Mouse (Mus musculus) mesoderm, embryonic 11.5 days (tissue): Measurements from ENCODE around the gene 0610009B22Rik.
"Not testable (repeated sequence)": the region's sequence is repeated elsewhere in the genome, so short reads cannot be mapped to it uniquely, and the experiment has no call there.

Experiments used
- DNase-seq: peaks from one replicate; pipeline ENCODE4 v3.0.0-alpha.2; 2012; ENCODE audit warnings: low read depth, low spot score

The 0610009B22Rik gene

DNA sequence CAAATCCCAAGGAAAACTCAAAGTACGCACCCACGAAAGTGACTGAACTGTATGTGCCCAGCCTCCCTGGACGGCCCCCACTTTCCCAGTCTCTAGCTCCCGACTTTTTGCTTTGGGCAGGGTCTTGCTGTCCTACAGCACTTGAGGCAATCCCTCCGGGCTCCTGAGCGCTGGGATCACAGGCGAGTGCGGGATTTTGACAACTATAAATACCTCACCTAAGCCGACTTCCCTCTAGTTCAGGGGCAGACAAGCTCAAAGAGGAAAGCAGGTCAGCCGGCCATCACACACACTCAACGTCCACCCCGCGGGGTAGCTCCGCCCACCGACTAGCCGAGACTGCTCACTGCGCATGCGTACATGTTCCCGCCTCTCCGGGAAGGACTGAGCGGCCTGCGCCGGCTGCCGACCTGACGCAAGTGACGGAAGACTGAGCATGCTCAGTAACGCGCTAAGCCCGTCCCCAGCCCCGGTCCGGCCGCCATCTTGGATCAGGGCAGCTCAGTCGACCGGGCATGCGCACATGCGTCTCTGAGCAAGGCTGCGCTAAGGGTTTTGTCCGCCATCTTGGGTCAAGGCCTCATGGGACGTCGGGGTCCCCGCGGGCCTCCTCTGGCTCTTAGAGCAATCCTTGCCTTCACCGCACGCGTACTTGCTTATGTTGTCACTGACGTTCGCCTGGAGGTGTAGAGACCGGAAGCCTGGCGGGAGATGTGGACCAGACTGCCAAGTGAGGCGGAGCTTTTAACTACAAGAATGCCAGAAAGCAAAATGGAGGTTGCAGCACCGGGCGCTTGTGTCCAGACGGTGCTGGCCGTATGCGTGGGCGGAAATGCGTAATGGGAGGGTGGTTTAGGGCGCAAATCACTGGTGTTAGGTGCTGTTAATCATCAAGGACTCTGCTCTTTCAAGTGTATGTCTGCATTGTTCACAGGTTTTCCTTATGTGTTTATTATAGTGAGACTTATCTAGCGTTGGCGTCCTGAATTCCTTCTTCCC, at the start of gene 0610009B22Rik:
Gene 0610009B22Rik, minus strand, starts transcription at position 545 of the 999 bp plus-strand sequence.
- DNase-seq: peak; percentile 100

DNA sequence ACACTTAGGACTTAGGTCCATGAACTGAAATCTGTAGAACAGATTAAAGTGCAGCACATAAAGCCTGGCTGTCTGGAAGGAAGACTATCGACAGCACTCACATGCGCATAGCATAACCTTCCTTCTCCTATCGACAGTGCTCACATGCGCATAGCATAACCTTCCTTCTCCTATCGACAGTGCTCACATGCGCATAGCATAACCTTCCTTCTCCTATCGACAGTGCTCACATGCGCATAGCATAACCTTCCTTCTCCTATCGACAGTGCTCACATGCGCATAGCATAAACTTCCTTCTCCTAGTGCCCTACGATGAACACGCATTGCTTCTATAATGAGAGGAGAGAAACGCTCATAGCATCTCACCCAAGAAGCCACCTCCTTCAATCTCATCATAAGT, 45.5 kb upstream of the 0610009B22Rik start:
- not testable (repeated sequence) for DNase-seq

DNA sequence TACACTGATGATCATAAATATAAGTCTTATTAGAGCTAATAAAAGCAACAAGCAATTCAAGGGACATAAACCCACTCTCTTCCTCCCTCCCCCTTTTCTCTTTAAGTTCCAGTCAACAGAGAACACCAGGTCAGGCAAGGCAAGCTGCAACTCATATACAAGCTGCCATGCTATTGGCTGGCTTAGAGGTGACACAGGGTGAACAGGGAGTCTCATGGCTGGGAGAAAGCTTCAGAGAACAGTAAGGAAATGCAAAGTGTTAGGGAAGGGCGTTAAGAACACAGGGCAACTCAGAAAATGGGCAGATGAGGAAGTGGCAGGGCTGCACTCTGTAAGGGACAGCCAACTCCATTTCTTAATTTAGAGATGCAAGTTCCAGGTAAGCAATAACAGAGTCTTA, 44.2 kb upstream of the 0610009B22Rik start:
- DNase-seq: no peak

DNA sequence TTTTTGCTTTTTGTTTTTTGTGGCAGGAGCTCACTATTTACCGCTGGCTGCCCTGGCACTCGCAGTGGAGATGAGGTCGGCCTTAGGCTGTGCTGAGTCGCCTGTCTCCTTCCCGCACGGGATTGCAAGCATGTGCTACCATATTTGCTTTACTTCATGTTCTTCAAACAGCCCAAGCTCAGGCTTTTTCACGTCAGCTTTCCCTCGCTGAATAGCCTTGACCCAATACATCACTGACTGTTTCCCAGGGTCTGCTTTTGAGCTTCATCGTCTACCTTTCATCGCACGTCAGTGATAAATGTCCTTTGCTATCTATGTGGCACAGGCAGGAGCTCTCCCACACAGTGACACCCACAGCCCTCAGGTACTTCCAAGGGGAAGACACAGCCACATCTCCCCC, 32.4 kb upstream of the 0610009B22Rik start:
- DNase-seq: no peak

DNA sequence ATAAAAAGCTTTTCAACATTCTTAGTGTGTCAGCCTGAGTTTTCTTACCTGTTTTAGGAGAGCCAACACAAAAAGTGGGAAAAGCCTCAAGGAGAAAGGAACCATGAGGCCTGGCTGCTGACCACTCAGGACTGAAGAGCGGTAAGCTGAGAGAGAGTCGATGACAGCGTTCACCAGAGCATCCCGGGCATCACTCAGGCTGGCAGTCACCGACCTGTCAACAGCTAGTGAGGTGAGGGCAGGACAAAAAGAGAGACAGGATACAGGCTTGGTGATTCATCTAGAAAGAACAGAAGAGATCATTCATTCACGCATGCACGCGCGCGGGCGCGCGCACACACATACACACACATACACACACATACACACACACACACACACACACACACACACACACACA, 18.4 kb upstream of the 0610009B22Rik start:
- DNase-seq: no peak

DNA sequence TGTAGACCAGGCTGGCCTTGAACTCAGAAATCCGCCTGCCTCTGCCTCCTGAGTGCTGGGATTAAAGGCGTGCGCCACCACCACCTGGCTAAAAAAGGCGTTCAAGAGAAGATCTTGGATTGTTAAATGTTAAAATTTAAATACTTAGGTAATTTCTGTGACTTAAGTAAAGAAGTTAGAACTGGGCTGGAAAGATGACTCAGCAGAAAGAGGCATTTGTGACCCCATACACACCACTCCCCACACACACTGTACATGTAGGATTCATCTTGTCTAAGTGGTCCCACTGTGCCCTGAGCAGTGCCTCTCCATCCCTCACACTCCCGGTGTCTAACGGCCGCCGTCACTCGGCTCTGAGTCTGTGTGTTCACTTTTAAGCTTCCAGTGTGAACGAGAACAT, 17.8 kb upstream of the 0610009B22Rik start:
- no peak for DNase-seq

DNA sequence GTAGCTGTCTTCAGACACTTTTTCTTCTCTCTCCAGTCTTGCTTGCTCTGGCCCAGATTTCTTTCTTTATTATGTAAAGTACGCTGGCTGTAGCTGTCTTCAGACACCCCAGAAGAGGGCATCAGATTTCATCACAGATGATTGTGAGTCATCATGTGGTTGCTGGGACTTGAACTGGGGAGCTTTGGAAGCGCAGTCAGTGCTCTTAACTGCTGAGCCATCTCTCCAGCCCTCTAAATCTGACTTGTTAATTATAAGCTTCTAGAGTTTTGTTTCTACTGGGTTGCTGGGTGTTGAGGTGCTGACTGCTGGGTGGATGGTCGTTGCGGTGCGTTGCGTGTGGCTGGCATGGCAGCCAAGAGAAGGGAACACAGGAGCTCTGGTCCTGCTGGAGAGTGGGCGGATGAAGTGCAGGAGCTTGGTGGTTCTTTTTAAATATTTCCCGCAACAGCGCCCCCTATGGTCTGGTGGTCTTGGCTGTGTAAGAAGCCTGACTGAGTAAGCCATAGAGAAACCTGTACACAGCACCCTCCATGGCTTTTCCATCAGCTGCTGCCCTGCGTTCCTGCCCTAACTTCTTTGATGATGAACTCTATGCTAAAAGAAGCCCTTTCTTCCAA, 14.8 kb upstream of the 0610009B22Rik start:
- peak; percentile 39 for DNase-seq

DNA sequence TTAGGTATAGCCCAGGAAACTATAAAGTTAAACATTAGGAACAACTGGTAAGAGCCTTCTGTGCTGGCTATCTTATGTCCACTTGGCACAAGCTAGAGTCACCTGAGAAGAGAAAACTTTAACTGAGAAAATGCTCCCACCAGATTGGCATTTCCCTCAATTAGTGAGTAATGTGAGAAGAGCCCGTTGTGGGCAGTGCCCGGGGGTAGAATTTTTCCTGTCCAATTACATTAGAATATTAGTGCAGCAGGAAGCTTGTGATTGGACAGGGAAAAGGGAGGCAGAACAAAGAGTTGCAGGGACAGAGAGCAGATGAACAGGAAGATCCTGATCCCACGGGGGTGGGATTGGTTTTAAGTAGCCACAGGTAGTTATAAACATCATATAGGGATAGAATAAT, 14.2 kb upstream of the 0610009B22Rik start:
- no peak for DNase-seq

DNA sequence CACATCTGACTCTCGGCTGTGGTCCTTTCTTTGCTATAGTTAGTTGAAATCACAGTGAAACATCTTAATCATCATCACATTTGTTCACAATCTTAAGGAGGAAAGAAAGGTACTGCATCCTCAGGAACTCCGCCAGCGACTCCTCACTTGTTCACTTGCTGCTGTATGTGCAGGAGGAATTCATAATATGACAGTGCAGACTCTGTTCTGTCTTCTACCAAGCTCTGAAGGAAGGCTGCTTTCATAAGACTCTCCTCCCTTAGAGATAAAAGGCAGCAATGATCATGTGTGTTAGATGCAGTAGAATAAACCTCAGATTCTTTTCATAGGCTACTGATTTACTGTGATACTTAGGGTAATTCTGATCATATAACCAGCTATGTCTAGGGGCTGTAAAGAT, 6.3 kb upstream of the 0610009B22Rik start:
- no peak for DNase-seq

DNA sequence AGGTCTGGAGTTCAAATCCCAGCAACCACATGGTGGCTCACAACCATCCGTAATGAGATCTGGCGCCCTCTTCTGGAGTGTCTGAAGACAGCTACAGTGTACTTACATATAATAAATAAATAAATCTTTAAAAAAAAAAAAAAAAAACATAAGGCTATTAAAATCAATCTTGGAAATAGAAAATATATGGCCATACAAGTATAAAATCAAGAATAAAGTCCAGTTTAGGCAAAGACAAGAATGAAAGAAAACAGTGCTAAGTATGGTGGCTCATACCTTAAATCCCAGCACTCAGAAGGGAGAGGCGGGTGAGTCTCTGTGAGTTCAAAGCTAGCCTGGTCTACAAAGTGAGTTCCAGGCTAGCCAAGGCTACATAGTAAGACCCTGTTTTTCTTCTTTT, 1.9 kb upstream of the 0610009B22Rik start:
- DNase-seq: not testable (repeated sequence)

DNA sequence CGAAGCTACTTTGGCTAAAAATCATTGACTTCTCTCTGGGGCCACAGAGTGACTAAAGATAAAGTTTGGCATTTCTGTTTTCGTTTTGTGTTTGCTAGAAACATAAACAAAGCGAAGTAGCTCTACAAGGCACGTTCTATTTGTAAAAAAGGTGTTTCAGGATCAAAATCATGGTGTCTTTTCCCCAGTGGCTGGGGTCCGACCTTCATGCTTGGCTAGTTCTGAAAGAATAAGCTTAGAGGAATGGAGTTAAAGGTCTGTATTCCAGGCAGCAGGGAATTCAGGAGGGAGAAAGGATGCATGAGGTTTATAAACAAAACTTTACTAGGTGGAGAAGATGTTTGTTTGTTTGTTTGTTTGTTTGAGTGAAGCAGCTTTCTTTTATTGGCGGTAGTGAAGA, 669 bp upstream of the 0610009B22Rik start:
- DNase-seq: peak; percentile 23

DNA sequence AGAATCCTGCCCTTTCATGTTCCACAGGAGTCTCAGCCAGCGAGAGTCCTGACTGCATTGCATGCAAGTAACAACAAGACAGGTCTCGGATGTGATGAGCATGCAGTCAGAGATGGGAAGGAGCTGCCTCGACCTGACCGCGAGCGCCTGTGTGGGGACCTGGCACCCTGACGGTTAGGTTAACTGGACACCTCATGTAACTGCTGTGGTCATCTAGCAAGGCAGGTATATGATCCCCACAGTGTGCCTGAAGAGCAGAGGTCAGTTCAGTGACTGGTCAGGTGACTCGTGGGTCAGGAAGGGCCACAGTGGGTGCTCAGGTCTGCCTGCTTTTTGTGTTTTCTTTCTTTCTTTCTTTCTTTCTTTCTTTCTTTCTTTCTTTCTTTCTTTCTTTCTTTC, 6.7 kb downstream of the 0610009B22Rik start:
- DNase-seq: no peak

DNA sequence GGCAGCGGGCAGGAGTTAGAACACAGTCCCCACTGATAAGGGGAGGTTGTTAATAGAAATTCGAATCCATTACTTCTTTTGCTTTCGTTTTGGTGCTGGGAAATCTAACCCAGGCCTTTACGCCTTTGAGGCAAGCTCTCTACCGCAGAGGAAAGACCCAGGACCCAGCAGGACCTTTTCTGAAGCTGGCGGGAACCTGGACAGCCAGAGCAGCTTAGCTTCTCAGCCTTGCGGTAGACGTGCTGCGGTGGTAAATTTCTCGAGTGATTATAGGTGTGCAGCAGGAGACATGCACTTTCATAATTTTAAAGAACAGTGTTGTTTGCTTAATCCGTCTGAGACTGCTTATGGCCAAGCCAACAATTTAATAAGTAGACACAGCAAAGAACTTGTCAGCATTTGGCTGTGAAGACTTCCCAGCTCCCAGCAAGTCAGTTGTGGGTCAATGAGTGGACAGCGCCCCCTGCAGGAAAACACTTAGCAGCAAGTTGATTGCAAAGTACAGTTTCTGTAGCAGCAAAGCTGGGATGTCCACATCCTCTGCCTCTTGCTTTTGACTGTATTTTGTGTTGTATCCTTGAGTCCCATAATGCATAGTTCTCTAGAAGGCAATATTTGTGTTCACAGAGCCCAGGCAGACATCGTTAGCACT, 7.2 kb downstream of the 0610009B22Rik start:
- DNase-seq: peak; percentile 84

DNA sequence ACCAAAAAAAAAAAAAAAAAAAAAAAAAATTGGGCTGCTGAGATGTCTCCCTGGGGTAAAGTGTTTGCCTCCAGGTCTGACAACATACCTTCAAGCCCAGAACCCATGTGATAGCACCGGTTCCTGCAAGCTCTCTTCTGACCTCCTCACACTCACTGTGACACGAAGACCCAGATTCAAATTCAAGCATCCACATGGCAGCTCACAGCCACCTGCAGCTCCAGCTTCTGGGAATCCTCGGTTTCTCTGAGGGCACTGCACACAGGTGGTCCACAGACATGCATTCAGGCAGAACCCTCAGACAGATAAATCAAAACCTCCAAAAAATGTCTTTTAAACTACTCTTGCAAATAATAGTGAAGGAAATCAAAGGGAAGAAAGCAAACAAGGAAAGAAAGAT, 9.2 kb downstream of the 0610009B22Rik start:
- no peak for DNase-seq

DNA sequence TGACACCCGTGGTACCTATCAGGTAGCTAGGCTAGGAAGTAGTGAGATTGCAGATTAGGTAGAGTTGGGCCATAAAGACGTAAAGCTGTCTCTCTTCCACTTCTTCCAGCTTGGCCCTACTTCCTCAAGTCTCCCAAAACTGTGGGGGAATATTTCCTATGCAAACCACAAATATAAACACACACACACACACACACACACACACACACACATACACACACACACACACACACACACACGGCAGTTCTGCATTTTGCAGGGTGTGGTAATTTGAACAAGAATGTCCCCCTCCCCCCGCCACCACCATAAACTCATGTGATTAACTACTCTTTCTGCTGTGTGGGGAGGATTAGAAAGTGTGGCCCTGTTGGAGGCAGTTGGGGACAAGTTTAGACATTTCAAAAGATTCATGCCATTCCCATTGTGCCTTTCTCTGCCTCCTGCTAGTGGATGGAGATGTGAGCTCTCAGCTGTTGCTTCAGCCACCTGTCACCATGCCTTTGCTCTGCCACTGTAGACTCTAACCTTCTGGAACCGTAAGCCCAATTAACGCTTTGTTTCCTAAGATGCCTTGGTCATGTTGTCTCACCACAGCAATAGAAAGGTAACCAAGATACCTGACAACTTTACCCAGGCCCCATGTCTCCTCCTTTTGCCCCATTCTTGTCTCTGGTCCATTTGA, 10.8 kb downstream of the 0610009B22Rik start:
- DNase-seq: no peak

DNA sequence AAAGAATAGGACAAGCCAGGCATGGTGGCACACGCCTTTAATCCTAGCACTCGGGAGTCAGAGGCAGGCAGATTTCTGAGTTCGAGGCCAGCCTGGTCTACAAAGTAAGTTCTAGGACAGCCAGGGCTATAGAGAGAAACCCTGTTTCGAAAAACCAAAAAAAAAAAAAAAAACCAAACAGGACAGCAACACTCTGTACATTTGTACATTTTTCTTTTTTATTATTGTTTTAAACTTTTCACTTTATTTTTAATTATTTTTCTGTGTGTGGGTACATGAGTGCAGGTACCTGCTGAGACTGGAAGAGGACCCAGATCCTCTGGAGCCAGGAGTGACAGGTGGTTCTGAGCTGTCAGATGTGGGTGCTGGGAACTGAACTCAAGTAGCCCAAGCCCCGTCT, 13.3 kb downstream of the 0610009B22Rik start:
- DNase-seq: no peak

DNA sequence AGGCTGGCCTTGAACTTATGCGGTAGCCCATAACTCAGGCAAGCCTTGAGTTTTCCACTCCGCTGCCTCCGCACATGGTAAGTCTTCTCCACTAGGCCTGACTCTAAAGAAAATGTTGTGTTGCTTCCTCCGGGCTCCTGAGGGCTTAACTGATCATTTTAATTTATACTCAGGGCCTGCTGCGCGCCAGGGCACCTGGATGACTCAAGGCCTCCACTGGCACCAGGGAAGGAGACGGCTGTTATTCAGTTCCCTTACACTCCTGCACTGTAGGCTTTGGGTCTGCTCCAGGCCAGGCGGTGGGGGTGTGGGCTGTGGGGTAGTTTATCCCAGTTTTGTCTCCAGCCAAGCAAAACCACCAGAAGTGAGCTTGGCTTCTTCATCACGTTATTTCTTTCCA, 15.4 kb downstream of the 0610009B22Rik start:
- DNase-seq: no peak

DNA sequence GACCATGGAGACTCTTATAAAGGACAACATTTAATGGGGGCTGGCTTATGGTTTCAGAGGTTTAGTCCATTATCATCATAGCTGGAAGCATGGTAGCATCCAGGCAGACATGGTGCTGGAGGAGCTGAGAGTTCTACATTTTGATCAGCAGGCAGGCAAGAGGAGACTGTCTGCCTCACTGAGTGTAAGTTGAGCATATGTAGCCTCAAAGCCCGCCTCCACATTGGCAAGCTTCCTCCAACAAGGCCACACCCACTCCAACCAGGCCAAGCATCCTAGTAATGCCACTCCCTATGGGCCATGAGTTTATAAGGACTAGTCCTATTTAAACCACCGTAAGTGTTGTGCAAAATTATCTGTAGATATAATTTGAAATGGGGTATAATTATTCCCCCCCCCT, 17.3 kb downstream of the 0610009B22Rik start:
- no peak for DNase-seq

DNA sequence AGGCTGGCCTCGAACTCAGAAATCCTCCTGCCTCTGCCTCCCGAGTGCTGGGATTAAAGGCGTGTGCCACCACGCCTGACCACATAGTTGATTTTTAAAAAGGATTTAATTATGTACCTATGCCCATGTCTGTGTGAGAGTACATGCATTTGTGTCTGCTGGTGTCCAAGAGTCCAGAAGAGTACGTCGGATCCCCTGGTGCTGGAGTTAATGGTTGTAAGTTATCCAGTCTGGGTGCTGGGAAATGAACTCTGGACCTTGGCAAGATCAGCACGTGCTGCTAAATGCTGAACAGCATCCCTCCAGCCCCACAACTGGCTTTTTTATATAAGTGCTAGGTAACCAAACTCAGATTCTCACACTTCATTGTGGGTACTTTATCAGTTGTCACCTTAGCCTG, 17.8 kb downstream of the 0610009B22Rik start:
- DNase-seq: no peak

DNA sequence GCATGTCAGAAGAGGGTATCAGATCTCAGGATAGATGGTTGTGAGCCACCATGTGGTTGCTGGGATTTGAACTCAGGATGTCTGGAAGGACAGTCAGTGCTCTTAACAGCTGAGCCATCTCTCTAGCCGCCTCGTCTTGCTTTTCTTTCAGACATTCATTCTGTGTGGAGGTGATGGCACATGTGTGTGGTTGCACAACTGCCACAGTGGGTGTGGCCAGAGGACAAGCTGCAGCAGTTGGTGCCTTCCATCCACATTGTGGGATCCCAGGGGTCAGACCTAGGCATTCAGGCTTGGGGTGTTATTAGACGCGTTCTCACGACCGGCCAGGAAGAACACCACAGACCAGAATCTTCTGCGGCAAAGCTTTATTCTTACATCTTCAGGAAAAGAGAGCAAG, 23.9 kb downstream of the 0610009B22Rik start:
- DNase-seq: not testable (repeated sequence)

DNA sequence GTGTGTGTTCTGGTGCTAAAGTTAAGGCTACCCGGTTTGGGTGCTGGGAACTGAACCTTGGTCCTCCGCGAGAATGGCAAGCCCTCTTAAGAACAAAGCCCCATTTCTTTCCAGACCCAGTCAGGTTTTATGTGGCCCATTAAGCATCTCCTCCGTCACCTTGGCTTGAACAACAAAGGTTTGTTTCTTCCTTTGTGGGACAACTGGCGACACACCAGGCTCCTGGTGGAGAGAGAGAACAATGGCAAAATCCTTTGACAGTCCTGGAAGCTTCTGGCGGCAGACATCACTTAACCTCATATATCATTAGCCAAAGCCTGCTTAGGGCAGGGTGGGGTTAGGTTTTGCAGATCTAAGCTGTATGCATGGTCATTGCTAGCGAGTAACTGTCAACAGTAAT, 26.0 kb downstream of the 0610009B22Rik start:
- no peak for DNase-seq

DNA sequence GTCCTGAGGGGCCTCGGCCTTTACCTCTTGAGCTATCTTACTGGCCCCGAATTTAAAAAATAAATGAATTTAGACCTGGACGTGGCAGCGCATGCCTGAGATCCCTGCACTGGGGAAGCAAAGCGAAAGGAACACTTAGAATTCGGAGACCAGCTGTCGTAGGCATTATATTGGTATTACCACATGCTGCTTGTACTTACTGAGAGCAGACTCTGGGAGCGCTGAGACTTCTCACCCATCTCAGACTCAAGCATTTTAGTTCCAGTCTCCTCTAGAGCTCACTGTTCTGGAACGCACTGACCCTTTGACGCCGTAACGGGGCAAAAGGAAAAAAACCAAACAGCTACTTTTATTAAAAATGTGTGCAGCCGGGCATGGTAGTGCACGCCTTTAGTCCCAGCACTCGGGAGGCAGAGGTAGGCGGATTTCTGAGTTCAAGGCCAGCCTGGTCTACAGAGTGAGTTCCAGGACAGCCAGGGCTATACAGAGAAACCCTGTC, 26.8 kb downstream of the 0610009B22Rik start:
- DNase-seq: no peak
